Mouse (Mus musculus): ENCODE measurements at regions not wholly inside any gene's neighbourhood (a gene's known extent, or its start where the extent isn't known, plus 50 kb on each side); places are given as distances from the start of the nearest gene placed in this dataset.
"Not testable (repeated sequence)": the region's sequence is repeated elsewhere in the genome, so short reads cannot be mapped to it uniquely, and the experiment has no call there.

DNA sequence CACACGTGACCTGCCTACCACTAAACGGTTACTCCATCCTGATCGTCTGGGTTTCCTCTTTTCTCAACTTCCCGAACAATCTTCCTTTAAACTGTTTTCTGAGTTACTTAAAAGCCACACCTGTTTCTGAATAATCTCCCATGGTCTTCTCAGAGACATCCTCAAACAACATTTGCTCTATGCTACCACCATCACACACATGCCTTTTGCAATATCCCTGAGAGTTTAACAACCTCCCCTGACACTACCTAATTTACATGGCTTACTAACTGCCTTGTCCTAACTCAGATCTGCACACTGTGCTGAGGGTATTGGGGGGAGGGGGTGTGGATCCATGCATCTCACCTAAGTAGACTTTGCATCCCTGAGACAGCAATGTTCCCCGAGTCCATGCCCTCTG lies 178.6 kb downstream of the Gxylt1 start:
- no peak for DNase-seq (ENCODE audit: low spot score)
- intact Hi-C loops (cut with DNase I): no loop called here

DNA sequence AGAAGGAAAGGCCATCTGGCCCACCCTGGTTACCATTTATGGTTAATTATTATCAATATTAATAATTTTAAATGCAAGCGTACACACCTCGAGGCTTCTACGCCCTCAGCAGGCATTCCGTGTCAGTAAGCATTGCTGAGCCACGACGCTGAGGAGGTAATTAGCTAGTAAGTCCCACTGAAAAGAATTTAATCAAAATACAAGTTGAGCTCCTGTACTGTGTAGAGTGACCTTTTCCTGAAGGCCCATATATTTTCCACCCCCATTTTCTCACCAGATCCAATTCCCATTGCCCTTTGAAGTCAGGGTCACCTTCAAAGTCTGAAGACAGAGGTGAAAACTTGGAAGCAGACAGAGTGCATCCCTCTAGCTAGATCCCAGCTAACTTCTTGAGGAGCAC lies 179.8 kb downstream of the Gxylt1 start:
- intact Hi-C loops (cut with DNase I): no loop called here
- DNase-seq (ENCODE audit: low spot score): no peak

DNA sequence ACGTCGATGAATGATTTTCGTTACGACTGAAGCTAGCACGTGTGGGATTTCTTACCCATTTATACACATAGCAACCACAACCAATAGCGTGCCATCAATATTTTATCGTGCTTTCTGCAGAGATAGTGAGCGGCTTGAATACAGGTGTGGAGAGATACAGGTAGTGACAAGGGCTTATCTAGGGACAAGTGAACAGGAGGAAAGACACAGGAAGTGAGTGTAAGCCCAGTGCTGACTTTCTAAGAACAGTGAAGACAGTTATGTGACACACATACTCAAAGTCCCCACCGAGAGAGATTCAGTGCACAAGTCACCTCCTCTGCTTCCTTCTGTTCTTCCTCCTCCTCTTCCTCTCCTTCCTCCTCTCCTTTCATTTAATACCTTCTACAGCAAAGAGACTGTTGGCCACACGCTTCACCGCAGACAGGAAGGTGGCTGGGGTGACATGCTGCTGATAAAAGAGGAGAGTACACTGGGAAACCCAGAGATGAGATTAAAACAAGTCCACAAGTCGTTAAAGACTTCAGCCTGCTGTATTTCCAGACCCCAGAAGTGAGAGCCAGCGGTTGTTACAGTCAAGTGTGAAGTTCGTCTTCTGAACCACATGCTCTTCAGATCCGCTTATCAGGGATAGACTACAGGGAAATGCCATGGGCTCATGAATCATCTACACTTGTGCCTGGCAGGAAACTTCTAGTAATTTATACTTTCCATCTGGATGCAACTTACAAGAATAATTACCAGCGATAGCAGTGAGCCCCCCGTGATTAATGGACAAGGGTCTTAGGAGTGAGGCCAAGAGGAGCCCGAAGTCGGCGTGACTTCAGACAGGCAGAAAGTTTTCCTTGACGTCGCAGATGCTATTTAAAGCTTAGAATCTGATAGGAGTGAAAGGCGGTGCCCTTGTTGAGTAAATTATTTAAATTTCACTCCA lies 180.5 kb downstream of the Gxylt1 start:
- no peak for DNase-seq (ENCODE audit: low spot score)
- intact Hi-C loops (cut with DNase I): no loop called here

DNA sequence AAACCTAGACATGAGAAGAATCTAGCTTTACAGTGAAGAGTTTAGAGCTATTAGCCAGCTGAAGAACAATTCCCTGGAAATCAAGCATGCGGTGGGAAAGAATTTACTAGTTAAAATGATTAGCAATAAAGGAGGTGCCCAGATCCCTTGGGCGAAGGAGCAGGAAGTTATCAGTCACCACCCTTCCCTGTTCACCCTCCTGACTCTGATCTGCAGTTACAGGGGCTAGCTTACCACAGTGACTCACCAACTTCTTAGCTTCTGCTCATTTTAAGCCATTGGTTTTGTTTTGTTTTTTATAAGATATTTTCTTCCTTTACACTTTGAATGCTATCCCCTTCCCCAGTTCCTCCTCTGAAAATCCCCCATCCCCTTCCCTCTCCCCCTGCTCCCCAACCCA lies 183.6 kb downstream of the Gxylt1 start:
- no peak for DNase-seq (ENCODE audit: low spot score)
- intact Hi-C loops (cut with DNase I): no loop called here

DNA sequence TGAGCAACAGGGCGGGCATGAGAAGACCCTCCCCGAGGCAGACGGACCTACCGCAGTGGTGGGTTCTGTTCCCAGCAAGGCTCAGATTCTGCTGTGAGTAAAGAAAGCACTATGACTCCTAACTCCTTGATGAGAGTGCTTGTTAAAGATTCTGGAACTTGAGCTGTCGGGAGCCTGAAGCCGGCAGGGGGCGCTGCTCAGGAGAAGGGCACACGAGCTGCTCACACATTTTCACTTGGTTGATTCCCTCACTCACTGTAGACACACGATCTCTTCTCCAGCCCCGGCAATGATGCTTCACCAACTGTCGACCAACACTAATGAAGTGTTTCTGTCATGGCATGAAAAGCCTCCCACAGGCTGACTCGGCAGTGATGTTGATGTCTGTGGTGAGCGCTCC lies 185.6 kb downstream of the Gxylt1 start:
- intact Hi-C loops (cut with DNase I): loop anchor here (1.0 kb wide), 1 partner anchor 127 kb away; no protein-coding TSS in a partner anchor
- no peak for DNase-seq (ENCODE audit: low spot score)

DNA sequence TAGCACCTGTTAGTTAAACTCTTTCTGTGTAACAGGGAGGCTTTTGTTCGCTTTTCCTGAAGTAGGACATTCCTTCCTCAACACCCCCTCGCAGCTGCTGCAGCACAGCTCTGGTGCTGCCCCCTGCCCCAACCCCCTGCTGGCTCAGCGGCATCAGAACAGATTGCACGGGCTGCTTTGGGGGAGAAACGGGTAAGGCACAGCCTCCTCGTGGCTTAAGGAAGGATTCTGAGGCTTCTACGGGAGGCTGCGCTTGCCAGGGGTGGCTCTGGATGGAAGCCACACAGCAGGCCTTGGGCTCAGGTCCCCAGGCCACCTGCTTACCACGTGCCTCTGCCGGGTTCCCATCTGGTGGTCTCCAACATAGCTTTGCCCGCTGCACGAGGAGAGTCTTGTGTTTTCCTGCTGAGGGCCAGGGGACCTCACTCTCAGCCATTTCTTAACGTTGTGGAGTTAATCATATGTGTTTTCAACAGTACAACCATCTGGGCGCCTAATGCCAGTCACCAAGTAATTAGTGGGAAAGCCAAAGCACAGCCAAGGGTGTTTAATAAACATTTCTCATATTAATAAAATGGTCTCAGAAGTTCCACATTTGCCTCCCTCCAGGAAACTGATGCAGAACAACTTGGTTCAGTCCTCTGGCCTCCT lies 189.9 kb downstream of the Gxylt1 start:
- intact Hi-C loops (cut with DNase I): no loop called here
- DNase-seq (ENCODE audit: low spot score): no peak

DNA sequence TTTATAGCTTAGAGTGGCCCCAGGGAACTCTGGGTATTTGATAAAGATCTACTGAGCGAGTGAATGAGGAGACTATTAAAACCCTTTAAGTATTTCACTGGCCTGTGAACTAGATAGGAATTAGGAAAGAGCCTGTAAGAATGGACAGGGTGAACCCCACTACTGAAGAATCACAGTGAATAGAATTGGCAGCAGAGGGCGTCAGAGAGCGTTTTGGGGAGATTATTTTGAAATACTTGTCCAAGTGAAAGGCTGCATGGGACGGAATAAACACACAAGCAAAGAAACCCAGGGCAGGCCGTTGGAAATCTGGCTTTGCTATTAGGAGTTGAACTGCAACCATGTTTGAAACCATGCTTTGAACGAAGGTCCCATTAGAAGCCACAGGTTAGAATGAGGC lies 200.9 kb downstream of the Gxylt1 start:
- intact Hi-C loops (cut with DNase I): no loop called here
- no peak for DNase-seq (ENCODE audit: low spot score)

DNA sequence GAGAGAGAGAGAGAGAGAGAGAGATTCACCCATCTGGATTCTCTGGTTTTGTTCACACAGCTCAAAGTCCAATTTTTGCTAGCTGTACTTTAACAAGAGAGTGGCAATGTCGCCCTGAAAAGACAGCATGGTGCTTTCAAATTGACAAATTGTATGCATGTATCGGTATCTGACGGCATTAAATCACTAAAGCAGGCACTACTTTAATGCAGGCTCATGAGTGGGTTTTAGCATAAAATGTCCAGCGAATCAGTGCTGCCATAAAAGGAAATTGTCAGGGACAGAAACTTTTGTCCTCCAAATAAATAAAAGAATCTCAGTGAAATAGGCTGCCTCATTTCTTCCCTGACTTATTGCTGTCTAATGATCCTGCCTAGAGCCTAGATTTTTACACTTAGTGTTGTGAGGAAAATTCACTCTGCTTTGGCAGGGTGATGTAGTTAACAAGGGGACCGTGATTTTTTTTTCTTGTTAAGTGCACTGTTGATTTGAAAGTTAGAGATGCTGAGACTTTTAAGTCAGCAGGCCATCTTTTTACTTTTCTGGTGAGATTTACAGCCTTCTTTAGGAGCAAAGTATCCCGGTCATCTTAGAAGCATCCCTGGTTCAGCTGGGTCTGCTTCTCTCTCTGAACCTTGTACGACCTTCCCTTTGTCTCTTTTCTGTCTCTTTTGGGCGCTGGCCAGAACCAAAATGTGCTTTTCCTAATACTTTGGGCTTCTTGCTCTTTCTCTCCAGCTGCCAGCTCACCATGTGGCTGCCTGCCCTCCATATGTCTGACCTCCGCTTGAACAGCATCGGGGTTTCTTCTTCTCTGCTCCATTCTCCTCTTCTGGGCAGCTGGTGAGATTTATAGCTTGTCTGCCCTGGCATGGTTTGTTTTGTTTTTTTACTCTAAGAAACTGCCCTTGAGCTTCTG lies 212.5 kb downstream of the Gxylt1 start:
- intact Hi-C loops (cut with DNase I): no loop called here
- no peak for DNase-seq (ENCODE audit: low spot score)

DNA sequence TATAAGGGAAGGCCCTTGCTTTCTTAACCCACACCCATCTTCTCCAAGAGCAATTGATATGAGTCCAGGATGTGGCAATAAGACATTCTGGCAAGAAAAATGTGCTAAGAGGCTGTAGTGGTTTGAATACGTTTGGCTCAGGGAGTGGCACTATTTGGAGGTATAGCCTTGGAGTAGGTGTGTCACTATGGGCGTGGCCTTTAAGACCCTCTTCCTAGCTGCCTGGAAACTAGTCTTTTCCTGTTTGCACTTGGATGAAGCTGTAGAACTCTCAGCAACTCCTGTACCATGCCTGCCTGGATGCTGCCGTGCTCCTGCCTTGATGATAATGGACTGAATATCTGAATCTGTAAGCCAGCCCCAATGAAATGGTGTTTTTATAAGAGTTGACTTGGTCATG lies 221.5 kb downstream of the Gxylt1 start:
- intact Hi-C loops (cut with DNase I): no loop called here
- no peak for DNase-seq (ENCODE audit: low spot score)

DNA sequence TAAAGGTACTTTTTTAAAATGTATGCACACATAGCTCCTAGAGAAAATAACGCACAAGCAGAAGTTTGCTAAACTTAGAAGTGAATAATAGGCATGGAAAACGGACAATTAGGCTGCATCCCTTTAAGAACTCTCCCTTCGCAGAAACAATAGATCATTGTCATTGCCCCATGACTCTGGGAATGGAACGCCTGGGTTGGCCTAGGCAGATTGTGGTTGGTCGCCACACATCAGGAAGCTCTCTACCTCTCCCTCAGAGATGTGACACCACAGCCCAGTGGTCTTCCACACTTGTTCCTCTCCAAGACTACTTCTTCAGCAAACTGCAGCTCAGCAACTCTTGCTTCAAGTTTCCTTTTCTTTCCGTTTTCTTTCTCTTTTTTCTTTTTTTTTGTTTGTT lies 247.8 kb downstream of the Gxylt1 start:
- no peak for DNase-seq (ENCODE audit: low spot score)
- intact Hi-C loops (cut with DNase I): no loop called here

DNA sequence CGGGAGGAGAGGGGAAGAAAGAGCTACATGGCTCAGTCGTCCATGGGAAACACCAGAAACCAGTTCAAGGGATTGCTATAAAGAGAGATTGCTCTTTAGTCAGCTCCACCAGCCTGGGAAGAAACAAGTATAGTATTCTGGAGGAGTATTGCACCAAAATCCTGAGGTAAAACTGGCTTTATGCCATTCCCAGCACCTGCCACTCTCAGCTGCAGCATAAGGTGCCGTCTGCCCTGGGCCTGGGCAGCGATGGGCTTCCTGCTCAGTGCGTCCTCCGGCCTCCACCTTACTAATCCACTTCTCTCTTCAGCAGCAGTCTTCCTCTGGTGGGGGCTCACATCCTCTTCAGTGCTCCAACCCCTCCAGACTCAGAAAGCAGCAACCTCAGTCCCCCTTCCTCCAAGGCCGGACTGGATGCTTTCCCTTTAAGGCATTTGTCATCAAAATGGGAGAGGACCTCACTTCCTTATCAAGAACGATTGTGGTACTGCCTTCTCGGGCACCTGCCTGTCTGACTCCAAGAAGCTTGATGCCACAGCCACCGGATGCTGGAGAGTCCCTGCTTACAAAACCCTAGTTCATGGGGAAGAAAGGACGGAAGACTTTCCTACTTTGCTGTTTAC lies 248.4 kb downstream of the Gxylt1 start:
- DNase-seq (ENCODE audit: low spot score): no peak
- intact Hi-C loops (cut with DNase I): no loop called here

DNA sequence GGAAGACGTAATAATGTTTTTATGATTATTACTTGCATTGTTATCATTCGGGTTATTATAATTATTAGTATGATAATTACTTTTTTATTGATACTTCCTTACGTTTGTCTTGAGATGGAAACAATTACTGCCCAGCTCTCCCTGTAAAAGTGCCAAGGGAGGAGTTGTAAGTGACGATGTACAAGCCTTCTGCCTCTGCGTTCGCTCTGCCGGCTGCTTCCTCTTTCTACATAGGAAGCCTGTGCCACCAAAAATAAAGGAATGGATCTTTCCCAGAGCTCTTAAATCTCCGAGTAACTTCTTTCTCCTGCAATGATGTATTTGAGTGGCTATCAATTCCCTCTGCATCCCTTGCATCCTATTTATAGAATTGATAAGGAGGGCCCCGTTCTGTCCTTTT lies 249.2 kb downstream of the Gxylt1 start:
- DNase-seq (ENCODE audit: low spot score): no peak
- intact Hi-C loops (cut with DNase I): no loop called here

DNA sequence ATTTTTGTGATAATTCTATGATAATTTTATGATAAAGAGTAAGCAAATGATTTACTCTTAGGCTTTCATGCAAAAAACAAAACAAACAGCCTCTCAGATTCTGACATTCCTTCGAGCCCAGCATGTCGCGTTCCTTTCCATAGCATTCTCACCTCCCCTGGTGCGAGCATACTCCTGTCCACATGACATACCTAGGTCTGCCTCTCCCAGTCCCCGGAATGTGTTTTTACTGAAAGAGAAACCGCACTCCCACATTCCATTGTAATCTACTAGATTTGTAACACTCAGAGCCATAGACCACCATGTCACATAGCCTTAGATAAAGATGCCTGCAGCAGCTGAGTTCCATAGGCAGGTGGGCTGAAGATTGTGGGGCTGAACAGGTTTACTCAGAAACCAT lies 250.8 kb downstream of the Gxylt1 start:
- intact Hi-C loops (cut with DNase I): no loop called here

DNA sequence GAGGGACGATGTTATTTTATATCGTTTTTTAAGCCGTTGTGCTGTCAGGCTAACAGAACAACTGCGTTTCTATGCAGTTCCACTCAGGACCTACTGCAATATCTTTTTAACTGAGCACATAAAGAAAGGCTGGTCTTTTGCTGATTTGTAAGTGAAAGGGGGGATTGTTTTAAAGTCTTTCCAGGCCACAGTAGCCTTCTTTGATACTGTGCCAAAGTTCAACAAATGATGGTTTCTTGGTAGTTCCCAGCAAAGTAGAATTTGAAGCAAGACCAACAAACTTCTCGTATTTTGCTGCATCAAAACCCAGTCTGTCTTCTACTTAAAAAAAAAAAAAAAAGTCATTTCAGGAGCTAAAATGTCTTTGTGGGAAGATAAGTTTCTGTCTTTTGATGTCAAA lies 263.8 kb downstream of the Gxylt1 start:
- DNase-seq (ENCODE audit: low spot score): no peak
- intact Hi-C loops (cut with DNase I): no loop called here

More for the DNA sequence above, 250.8 kb downstream of the Gxylt1 start:
- DNase-seq (ENCODE audit: low spot score): no peak

DNA sequence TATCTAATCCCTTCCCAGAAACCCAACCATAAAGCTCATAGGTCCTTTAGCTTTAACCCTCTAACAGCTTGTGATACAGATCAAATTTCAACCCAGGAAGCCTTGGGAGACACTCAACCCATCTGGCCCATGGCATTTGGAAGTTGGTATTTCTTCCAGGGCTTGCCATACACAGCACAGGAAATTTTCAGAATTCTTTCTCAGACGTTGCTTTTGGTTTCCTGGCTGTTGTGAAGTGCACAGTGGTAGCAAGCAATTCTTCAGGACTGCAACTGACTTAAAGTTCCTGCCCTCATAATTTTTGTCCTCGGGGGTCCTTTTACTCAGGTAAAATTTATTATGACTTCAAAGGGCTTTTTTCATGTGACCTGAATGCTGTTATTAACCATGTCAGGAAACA lies 264.4 kb downstream of the Gxylt1 start:
- intact Hi-C loops (cut with DNase I): no loop called here
- DNase-seq (ENCODE audit: low spot score): no peak

DNA sequence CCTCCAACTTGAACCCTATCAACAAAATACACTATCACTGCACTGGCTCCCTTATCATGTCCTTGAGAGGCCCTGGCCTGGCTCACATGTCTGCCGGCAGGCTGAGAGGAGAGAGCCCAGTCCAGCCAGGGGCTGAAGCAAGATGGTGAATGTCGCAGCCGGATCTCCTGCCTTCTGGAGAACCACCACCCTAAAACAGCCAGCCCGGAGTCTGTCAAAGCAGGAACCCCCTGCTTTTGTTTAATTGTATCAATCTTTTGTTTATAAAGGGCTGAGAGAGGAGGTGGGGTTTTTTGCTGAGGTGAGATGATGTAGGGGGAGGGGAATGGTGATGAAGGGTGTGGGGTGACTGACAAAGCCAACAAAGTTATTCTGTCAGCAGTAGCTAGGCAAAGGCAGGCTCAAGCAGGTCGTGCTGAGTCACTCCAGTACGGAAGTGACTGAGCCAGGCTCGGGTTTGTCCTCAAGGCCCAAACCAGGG lies 269.2 kb downstream of the Gxylt1 start:
- DNase-seq (ENCODE audit: low spot score): peak; percentile 2
- intact Hi-C loops (cut with DNase I): no loop called here

DNA sequence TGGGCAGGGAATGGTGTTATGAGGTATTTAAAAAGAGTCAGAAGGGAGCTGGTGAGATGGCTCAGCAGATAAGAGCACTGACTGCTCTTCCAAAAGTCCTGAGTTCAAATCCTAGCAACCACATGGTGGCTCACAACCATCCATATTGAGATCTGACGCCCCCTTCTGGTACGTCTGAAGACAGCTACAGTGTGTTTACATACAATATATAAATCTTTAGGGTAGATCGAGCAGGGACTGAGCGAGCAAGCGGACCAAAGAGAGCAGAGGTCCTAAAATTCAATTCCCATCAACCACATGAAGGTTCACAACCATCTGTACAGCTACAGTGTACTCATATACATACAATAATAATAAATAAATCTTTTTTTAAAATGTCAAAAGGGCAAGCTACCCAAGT lies 269.8 kb downstream of the Gxylt1 start:
- intact Hi-C loops (cut with DNase I); DNase-seq (ENCODE audit: low spot score): not testable (repeated sequence)

DNA sequence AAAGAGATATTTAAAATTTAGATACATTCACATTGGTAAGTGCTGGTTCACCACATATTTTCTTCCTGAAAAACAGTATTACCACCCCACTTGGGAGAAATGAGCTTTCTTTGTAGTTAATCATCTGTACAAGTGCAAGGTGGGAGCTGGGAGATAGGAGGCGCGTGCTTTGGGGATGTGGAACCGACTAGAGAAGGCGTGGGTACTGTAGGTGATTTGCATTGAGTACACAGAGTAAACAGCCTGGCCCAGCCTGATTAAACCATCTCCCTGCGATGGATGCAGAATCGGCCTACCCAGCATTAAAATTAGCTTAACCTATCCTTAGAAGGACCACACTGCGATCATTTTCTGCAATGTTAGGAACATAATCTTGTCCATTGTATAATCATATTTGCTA lies 270.4 kb downstream of the Gxylt1 start:
- intact Hi-C loops (cut with DNase I): no loop called here
- DNase-seq (ENCODE audit: low spot score): no peak

DNA sequence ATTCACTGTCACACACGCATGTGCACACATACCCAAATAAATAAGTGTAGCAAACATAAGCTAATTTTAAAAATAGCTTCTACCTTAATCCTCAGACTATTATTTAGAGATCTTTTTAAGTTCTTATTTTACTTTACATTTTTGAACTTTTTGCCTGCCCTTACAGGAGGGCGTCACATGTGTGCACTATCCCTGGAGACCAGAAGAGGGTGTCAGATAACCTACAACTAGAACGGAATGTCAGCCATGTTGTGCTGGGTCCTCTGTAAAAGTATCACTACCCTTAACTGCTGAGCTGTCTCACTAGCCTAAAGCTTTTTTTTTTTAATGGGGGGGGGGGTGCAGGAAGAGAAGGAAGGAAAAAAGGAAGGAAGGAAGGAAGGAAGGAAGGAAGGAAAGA lies 271.7 kb downstream of the Gxylt1 start:
- intact Hi-C loops (cut with DNase I): no loop called here
- DNase-seq (ENCODE audit: low spot score): no peak

Data from heart, postnatal 25 days (tissue).